ENCODE assay signal across 9 mouse cellular contexts in the genomic region with DNA sequence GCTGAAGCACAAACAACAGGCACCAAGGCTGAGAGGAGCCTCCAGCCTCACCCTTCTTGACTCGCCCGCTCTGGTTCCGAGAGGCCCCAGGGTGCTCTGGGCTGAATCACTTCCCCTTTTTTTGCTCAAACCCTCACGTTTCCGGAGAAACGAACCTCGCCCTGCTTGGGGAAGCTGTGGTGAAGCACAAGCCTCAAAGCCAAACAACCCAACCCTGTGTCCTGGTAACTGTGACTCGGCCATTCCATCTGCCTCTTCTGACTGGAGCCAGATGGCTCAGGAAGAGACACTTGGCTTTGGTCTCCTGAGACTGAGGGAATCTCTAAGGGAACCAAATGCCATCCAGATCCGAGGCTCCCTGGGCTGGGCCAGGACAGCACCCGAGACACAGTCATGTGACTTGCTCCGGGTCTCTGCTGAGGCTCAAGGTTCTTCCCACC. TPM values are rescaled to one million over a fixed set of nuclear protein-coding genes. Genes with fewer than 3 reads are reported as not detected.
DNase-seq lines count a peak whose midpoint lies in the region; ATAC-seq and TF ChIP-seq lines count a peak whose summit lies in the region.
"Had no signal": no experiment of that assay in that cellular context is flagged by ENCODE, and none has a peak within 500 bp of the region (broad histone marks: within the 10 kb centered on the region; RNA-seq: fewer than 3 reads in every experiment).

No protein-coding gene starts in this region.

- H3K4me1 ChIP-seq in lung, adult 2 months (ENCODE audit: control insufficient read depth, insufficient read depth, low read length): peaks cover 4% of the 10 kb centered on the region; the same call in 1 of the 2 replicates
- H3K4me1 ChIP-seq in midbrain, embryonic 13.5 days (replicated peaks): no peaks in the 10 kb centered on the region

- 55% methylated on average over 11 of the region's 11 CpGs for WGBS in lung, adult 2 months
- WGBS in midbrain, embryonic 13.5 days: 88% methylated on average over 11 of the region's 11 CpGs

- no peak overlapping the region for H3K4me3 ChIP-seq in lung, adult 2 months (replicated peaks; ENCODE audit: extremely low read depth, low read depth, low read length)
- H3K4me3 ChIP-seq in midbrain, embryonic 13.5 days (replicated peaks): no peak overlapping the region

- H3K27me3 ChIP-seq in splenic B cell, adult 2 months (ENCODE audit: control insufficient read depth, insufficient read depth, low read length, poor library complexity, severe bottlenecking): no peaks in the 10 kb centered on the region
- no peaks in the 10 kb centered on the region for H3K27me3 ChIP-seq in midbrain, embryonic 13.5 days

- H3K9ac ChIP-seq in midbrain, embryonic 13.5 days (replicated peaks): no peak overlapping the region

- no peaks in the 10 kb centered on the region for H3K9me3 ChIP-seq in midbrain, embryonic 13.5 days

- ATAC-seq in activated CD4-positive, CD25-positive, alpha-beta regulatory T cell, adult 4 months: peak; percentile 84
- ATAC-seq in granulocyte monocyte progenitor cell, adult 5-6 weeks (replicated peaks; ENCODE audit: poor library complexity, severe bottlenecking): peak; percentile 90
- no peak for ATAC-seq in midbrain, embryonic 13.5 days

- TF ChIP-seq POLR2A in lung, adult 2 months (IDR thresholded peaks at IDR 0.05; ENCODE audit: borderline replicate concordance, extremely low read depth, low read depth, low read length): no peak

- TF ChIP-seq CTCF in lung, adult 2 months (IDR thresholded peaks at IDR 0.05; ENCODE audit: insufficient read depth, low read length): no peak

- H3K27ac ChIP-seq in midbrain, embryonic 13.5 days: no peak overlapping the region

- peak; percentile 15 to 17 for DNase-seq in kidney, postnatal 36 days
- no peak for DNase-seq in kidney, postnatal 14 days
- DNase-seq in lung, adult 2 months: peak; percentile 14
- peak; percentile 94 for DNase-seq in splenic B cell, adult 2 months (ENCODE audit: low read depth, low spot score)
- no peak for DNase-seq in embryo, embryonic 11 days

- H3K36me3 ChIP-seq in splenic B cell, adult 2 months (ENCODE audit: control insufficient read depth, insufficient read depth, low read length, poor library complexity, severe bottlenecking): peaks cover 7% of the 10 kb centered on the region; the same call in 1 of the 2 replicates
- peaks cover 22% of the 10 kb centered on the region for H3K36me3 ChIP-seq in midbrain, embryonic 13.5 days

- no peak overlapping the region for H3K4me2 ChIP-seq in midbrain, embryonic 13.5 days (replicated peaks)

RNA-seq across cellular contexts. Expression of gene 1700029H14Rik, which starts 32.6 kb away (rescaled TPM):
- not detected for polyA plus RNA-seq in activated CD4-positive, CD25-positive, alpha-beta regulatory T cell, adult 4 months (2017; shearing (Covaris generic))
- total RNA-seq in granulocyte monocyte progenitor cell, adult 5-6 weeks (2014; fragmentation: Nextera tagmentation): not detected in 2 replicates
- not detected in 2 replicates for total RNA-seq in granulocyte monocyte progenitor cell, adult 5-6 weeks (2017)
- polyA plus RNA-seq in lung, adult 2 months (2012; rRNA removed): 0.11 and 0.69 TPM in 2 replicates
- not detected in 2 replicates for polyA plus RNA-seq in midbrain, embryonic 13.5 days (2015; fragmentation: Nextera tagmentation; extraction: Ambion mirVana)
- polyA plus RNA-seq: lung, embryonic 16.5 days had no signal

Comparison
In these comparisons a context has a peak if more than half of its experiments do, and no peak if none do; other contexts are left out.
1. DNase-seq: peak in kidney, postnatal 36 days (2 of 2), lung, adult 2 months (single experiment) and splenic B cell, adult 2 months (single experiment); none in kidney, postnatal 14 days (single experiment) and embryo, embryonic 11 days (single experiment).